Mouse (Mus musculus) lung, adult 2 months (tissue): Measurements from ENCODE around the gene Irf9.

Experiments
- CTCF ChIP-seq: fragments of 200-500 bp; IDR thresholded peaks from 2 replicates; pipeline ENCODE4 v1.5.1; 2011; ENCODE audit warnings: mild to moderate bottlenecking, low read length, control low read depth; ENCODE audit not compliant: insufficient read depth
- POLR2A ChIP-seq: fragments of 200-500 bp; IDR thresholded peaks from 2 replicates; pipeline ENCODE4 v1.6.1; 2011; ENCODE audit warnings: low read depth, mild to moderate bottlenecking, control low read depth, low read length, borderline replicate concordance; ENCODE audit errors: extremely low read depth

- TF ChIP-seq CTCF (no peak), POLR2A (no peak)
Observed at GRCm38 (mm10) chr14:55580731-55581130, 22.6 kb upstream of the Irf9 start.
